11 mouse cellular contexts compared by ENCODE assay signal in genomic region chr10:60370098-60370497, GRCm38 (mm10). TPM values are rescaled to one million over a fixed set of nuclear protein-coding genes. Genes with fewer than 3 reads are reported as not detected.
DNase-seq lines count a peak whose midpoint lies in the region.
"Had no signal": no experiment of that assay in that cellular context is flagged by ENCODE, and none has a peak within 500 bp of the region (broad histone marks: within the 10 kb centered on the region; RNA-seq: fewer than 3 reads in every experiment).

No protein-coding gene starts in this region.

- DNase-seq in adrenal gland, postnatal 14 days: peak; percentile 49
- no peak for DNase-seq in adrenal gland, adult 8-10 months
- DNase-seq in left cerebral cortex, postnatal 14 days (ENCODE audit: low spot score in 2 of 2): peak; percentile 41 to 59
- no peak for DNase-seq in left cerebral cortex, adult 11 months (ENCODE audit: low spot score)
- DNase-seq in brain, adult 2 months (ENCODE audit: low read depth, low spot score): peak; percentile 61
- DNase-seq in layer of hippocampus, postnatal 10 days (ENCODE audit: low spot score in 2 of 2): peak; percentile 47 to 58
- no peak for DNase-seq in urinary bladder, adult 18-20 months (ENCODE audit: low spot score in 2 of 2)
- no peak for DNase-seq in urinary bladder, postnatal 10 days (ENCODE audit: low spot score)
- DNase-seq: adrenal gland, postnatal 36 days; kidney, postnatal 4 days had no signal

- intact Hi-C loops in left cerebral cortex, postnatal 14 days (cut with DNase I): no loop called here

RNA-seq across cellular contexts. Expression of gene Vsir, which starts 23.4 kb away (rescaled TPM):
- total RNA-seq in adrenal gland, postnatal 14 days (2021): 12.8 and 22.1 TPM in 2 replicates
- total RNA-seq in adrenal gland, adult 8-10 months (2022): 10 to 100 TPM; 14.4 to 33.1 (median 23.2) TPM
- total RNA-seq in left cerebral cortex, postnatal 14 days (2021): 10 to 100 TPM; 24.9 to 25.8 TPM
- total RNA-seq in layer of hippocampus, postnatal 10 days (2021): 10 to 100 TPM; 15.3 TPM

RNA-seq across cellular contexts. Expression of gene Gm17455, which starts 29.4 kb away (rescaled TPM):
- not detected in 2 replicates for total RNA-seq in adrenal gland, postnatal 14 days (2021)
- total RNA-seq in adrenal gland, adult 8-10 months (2022): not detected
- 1 to 10 TPM in 1 of 2 experiments, not detected in 1; 1.3 TPM for total RNA-seq in left cerebral cortex, postnatal 14 days (2021)
- total RNA-seq in layer of hippocampus, postnatal 10 days (2021): 1 to 10 TPM; 3.6 to 3.7 TPM
- total RNA-seq: adrenal gland, postnatal 36 days; MEL had no signal

Comparison
In these comparisons a context has a peak if more than half of its experiments do, and no peak if none do; other contexts are left out.
1. DNase-seq: peak in adrenal gland, postnatal 14 days (single experiment), left cerebral cortex, postnatal 14 days (2 of 2), brain, adult 2 months (single experiment) and layer of hippocampus, postnatal 10 days (2 of 2); none in adrenal gland, adult 8-10 months (single experiment), left cerebral cortex, adult 11 months (single experiment), urinary bladder, adult 18-20 months (0 of 2) and urinary bladder, postnatal 10 days (single experiment).